Mouse (Mus musculus) myocyte (in vitro differentiated cells): ENCODE results near the gene Gstp1. TPM values are rescaled to one million over a fixed set of nuclear protein-coding genes. Genes with fewer than 3 reads are reported as not detected.
A peak's percentile ranks its signal among the peaks of the same experiment; 100 is the strongest.

ENCODE experiments used
- H3K27me3 ChIP-seq: one replicate; pipeline ENCODE4 v1.6.1; 2011; ENCODE audit not compliant: control insufficient read depth, insufficient read depth, insufficient read length
- H3K36me3 ChIP-seq: one replicate; pipeline ENCODE4 v1.6.1; 2011; ENCODE audit not compliant: control insufficient read depth, insufficient read depth
- H3K4me2 ChIP-seq: one replicate; pipeline ENCODE4 v1.6.1; 2011; ENCODE audit warnings: low read depth, control low read depth
- H3K4me3 ChIP-seq: one replicate; pipeline ENCODE4 v1.5.1; 2011; ENCODE audit warnings: mild to moderate bottlenecking, control low read depth, moderate library complexity
- H3K79me2 ChIP-seq: one replicate; pipeline ENCODE4 v1.6.1; 2011; ENCODE audit not compliant: control insufficient read depth, insufficient read depth
- H3ac ChIP-seq: one replicate; pipeline ENCODE4 v1.6.1; 2011; ENCODE audit not compliant: control insufficient read depth, insufficient read length
- CEBPB ChIP-seq: IDR thresholded peaks from 2 replicates; pipeline ENCODE4 v1.6.1; 2011; ENCODE audit warnings: mild to moderate bottlenecking, moderate library complexity; ENCODE audit not compliant: poor library complexity, insufficient read depth, severe bottlenecking
- E2F4 ChIP-seq: IDR thresholded peaks from one replicate; pipeline ENCODE4 v1.6.1; 2011; ENCODE audit warnings: mild to moderate bottlenecking, control low read depth, moderate library complexity; ENCODE audit not compliant: insufficient read depth
- MAX ChIP-seq: IDR thresholded peaks from one replicate; pipeline ENCODE4 v1.6.1; 2011; ENCODE audit warnings: low read depth, mild to moderate bottlenecking, control low read depth
- MYOD1 ChIP-seq, 3 experiments: IDR thresholded peaks; one replicate each; pipeline ENCODE4 v1.6.1; 2011; ENCODE audit warnings: control low read depth in 2 of 3, low read depth in 2 of 3, mild to moderate bottlenecking in 2 of 3, moderate library complexity in 1 of 3; ENCODE audit not compliant: insufficient read length in 2 of 3, control insufficient read depth in 1 of 3
- MYOG ChIP-seq, 3 experiments: IDR thresholded peaks; one replicate each; pipeline ENCODE4 v1.6.1; 2011; ENCODE audit warnings: control low read depth in 2 of 3, low read depth in 2 of 3, mild to moderate bottlenecking in 2 of 3; ENCODE audit not compliant: insufficient read length in 2 of 3, control insufficient read depth in 1 of 3, insufficient read depth in 1 of 3
- POLR2A ChIP-seq: IDR thresholded peaks from one replicate; pipeline ENCODE4 v1.6.1; 2011; ENCODE audit warnings: low read depth, mild to moderate bottlenecking, control low read depth, moderate library complexity; ENCODE audit not compliant: insufficient read length
- POLR2AphosphoS2 ChIP-seq: IDR thresholded peaks from one replicate; pipeline ENCODE4 v1.6.1; 2011; ENCODE audit warnings: low read depth, control low read depth; ENCODE audit not compliant: insufficient read length
- REST ChIP-seq: IDR thresholded peaks from one replicate; pipeline ENCODE4 v1.6.1; 2011; ENCODE audit warnings: mild to moderate bottlenecking, control low read depth, moderate library complexity; ENCODE audit not compliant: insufficient read depth, insufficient read length
- SRF ChIP-seq: IDR thresholded peaks from one replicate; pipeline ENCODE4 v1.6.1; 2011; ENCODE audit warnings: low read depth; ENCODE audit not compliant: control insufficient read depth, insufficient read length
- TCF12 ChIP-seq: IDR thresholded peaks from one replicate; pipeline ENCODE4 v1.6.1; 2011; ENCODE audit warnings: mild to moderate bottlenecking, control low read depth; ENCODE audit not compliant: poor library complexity, insufficient read depth, severe bottlenecking
- TCF3 ChIP-seq: IDR thresholded peaks from one replicate; pipeline ENCODE4 v1.6.1; 2011; ENCODE audit warnings: low read depth, control low read depth; ENCODE audit not compliant: insufficient read length
- USF1 ChIP-seq: IDR thresholded peaks from one replicate; pipeline ENCODE4 v1.6.1; 2011; ENCODE audit warnings: low read depth, mild to moderate bottlenecking, control low read depth, moderate library complexity
- polyA plus RNA-seq: library from polyadenylated mRNA; unstranded; fragments of >200 nt; fragmentation: generic; extraction: Trizol; gene quantifications from one replicate; pipeline ENCODE4 v1.2.1, GENCODE M21; 2012; ENCODE audit warnings: missing spikeins

The Gstp1 gene
- polyA plus RNA-seq, 1 experiment, result 768 TPM

GRCm38 (mm10) chr19:4036327-4037045 lies 1.3 kb downstream of the Gstp1 start:
- H3K36me3 ChIP-seq, result no peaks in the 10 kb centered on the region
- H3ac ChIP-seq, result no peak overlapping the region
- no peaks in the 10 kb centered on the region for H3K27me3 ChIP-seq
- H3K79me2 ChIP-seq, result peaks cover 10% of the 10 kb centered on the region
- H3K4me2 ChIP-seq, result peak overlapping the region; percentile 71
- no peak for TF ChIP-seq TCF3
- no peak for TF ChIP-seq CEBPB
- no peak for TF ChIP-seq SRF
- no peak for TF ChIP-seq USF1
- TF ChIP-seq MAX, result no peak
- TF ChIP-seq REST, result no peak
- no peak for TF ChIP-seq MYOD1 (IDR thresholded peaks at IDR 0.05; ENCODE audit: control insufficient read depth in 1 of 3, insufficient read length in 2 of 3, low read depth in 2 of 3)
- TF ChIP-seq POLR2A, result no peak
- no peak for TF ChIP-seq MYOG (IDR thresholded peaks at IDR 0.05; ENCODE audit: control insufficient read depth in 1 of 3, insufficient read depth in 1 of 3, insufficient read length in 2 of 3, low read depth in 2 of 3)
- H3K4me3 ChIP-seq, result peak overlapping the region; percentile 58

GRCm38 (mm10) chr19:4033742-4034141 lies 4.0 kb downstream of the Gstp1 start:
- H3K27me3 ChIP-seq, result no peaks in the 10 kb centered on the region

GRCm38 (mm10) chr19:4033298-4033697 lies 4.5 kb downstream of the Gstp1 start:
- TF ChIP-seq SRF, result no peak
- TF ChIP-seq E2F4, result no peak
- TF ChIP-seq MYOD1 (IDR thresholded peaks at IDR 0.05; ENCODE audit: control insufficient read depth in 1 of 3, insufficient read length in 2 of 3, low read depth in 2 of 3), result no peak
- TF ChIP-seq USF1, result no peak
- TF ChIP-seq MAX, result no peak
- no peak for TF ChIP-seq TCF3
- TF ChIP-seq POLR2AphosphoS2, result no peak
- no peak for TF ChIP-seq POLR2A
- TF ChIP-seq REST, result no peak
- TF ChIP-seq TCF12, result no peak
- no peak for TF ChIP-seq CEBPB
- TF ChIP-seq MYOG (IDR thresholded peaks at IDR 0.05; ENCODE audit: control insufficient read depth in 1 of 3, insufficient read depth in 1 of 3, insufficient read length in 2 of 3, low read depth in 2 of 3), result no peak
- Histone ChIP-seq H3K4me2 (no peak overlapping the region), H3K79me2 (peaks cover 10% of the 10 kb centered on the region), H3K36me3 (no peaks in the 10 kb centered on the region), H3K4me3 (no peak overlapping the region), H3K27me3 (no peaks in the 10 kb centered on the region), H3ac (no peak overlapping the region)

More at GRCm38 (mm10) chr19:4033742-4034141, 4.0 kb downstream of the Gstp1 start:
- no peaks in the 10 kb centered on the region for H3K36me3 ChIP-seq
- H3ac ChIP-seq, result no peak overlapping the region
- TF ChIP-seq TCF3, result no peak
- no peak for TF ChIP-seq USF1
- no peak for TF ChIP-seq REST
- TF ChIP-seq CEBPB, result no peak
- TF ChIP-seq SRF, result no peak
- TF ChIP-seq MYOD1 (IDR thresholded peaks at IDR 0.05; ENCODE audit: control insufficient read depth in 1 of 3, insufficient read length in 2 of 3, low read depth in 2 of 3), result no peak
- no peak for TF ChIP-seq MAX
- no peak for TF ChIP-seq POLR2A
- TF ChIP-seq POLR2AphosphoS2, result no peak
- no peak for TF ChIP-seq TCF12
- TF ChIP-seq E2F4, result no peak
- no peak for TF ChIP-seq MYOG (IDR thresholded peaks at IDR 0.05; ENCODE audit: control insufficient read depth in 1 of 3, insufficient read depth in 1 of 3, insufficient read length in 2 of 3, low read depth in 2 of 3)
- no peak overlapping the region for H3K4me3 ChIP-seq
- no peak overlapping the region for H3K4me2 ChIP-seq
- H3K79me2 ChIP-seq, result peaks cover 10% of the 10 kb centered on the region

DNA sequence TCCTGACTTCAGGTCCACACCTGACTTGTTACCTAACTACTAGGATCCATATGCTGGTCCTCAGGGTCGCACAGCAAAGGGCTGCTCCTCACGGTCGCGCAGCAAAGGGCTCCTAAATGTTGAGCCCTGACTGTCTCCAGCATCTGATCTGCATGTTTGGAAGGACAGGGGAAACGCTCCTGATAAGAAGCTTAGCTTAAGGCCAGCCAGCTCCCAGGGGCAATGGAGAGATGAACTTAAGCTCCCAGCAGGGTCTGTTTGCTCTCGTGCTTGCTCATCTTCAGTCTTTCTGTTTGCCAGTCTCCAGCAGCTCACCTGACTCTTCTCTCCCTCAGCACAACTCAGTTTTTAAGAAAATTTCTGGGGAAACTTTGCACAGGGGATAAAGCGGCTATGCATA lies 5.1 kb downstream of the Gstp1 start:
- Histone ChIP-seq H3K4me3 (no peak overlapping the region), H3ac (no peak overlapping the region), H3K36me3 (no peaks in the 10 kb centered on the region), H3K27me3 (no peaks in the 10 kb centered on the region), H3K4me2 (no peak overlapping the region), H3K79me2 (peaks cover 10% of the 10 kb centered on the region)
- TF ChIP-seq TCF12 (no peak), SRF (no peak), MYOG (IDR thresholded peaks at IDR 0.05; ENCODE audit: control insufficient read depth in 1 of 3, insufficient read depth in 1 of 3, insufficient read length in 2 of 3, low read depth in 2 of 3) (no peak)
